In the genomic region with DNA sequence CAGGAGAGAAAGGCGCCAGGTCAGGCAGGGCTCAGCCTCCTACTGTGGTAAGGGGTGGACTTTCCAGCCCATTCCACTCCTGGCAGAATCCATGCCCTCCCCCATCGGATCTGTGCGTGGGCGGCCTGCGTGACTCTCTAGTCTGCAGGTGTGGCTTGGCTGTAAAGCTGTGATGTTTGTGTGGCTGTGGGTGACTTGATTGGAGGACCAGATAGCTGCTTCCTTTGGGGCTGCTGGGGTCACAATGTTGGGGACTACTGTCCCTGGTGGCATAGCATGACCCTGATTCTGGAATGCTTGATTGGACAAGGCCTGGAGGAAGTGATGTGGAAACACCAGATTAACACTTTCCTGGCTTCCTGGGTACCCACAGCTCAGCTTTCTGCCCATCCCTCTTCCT, we compare ENCODE assay signal across 13 mouse cellular contexts. TPM values are rescaled to one million over a fixed set of nuclear protein-coding genes. Genes with fewer than 3 reads are reported as not detected.
DNase-seq lines count a peak whose midpoint lies in the region; ATAC-seq and TF ChIP-seq lines count a peak whose summit lies in the region.
"Had no signal": no experiment of that assay in that cellular context is flagged by ENCODE, and none has a peak within 500 bp of the region (broad histone marks: within the 10 kb centered on the region; RNA-seq: fewer than 3 reads in every experiment).

No protein-coding gene starts in this region.

- H3K9ac ChIP-seq in embryonic facial prominence, embryonic 13.5 days: no peak overlapping the region
- H3K9ac ChIP-seq in hindbrain, embryonic 15.5 days: peak overlapping the region; percentile 86

- no peak for ATAC-seq in embryonic facial prominence, embryonic 13.5 days (ENCODE audit: insufficient number of reproducible peaks, insufficient read depth, low FRiP score, low TSS enrichment, low read depth)
- ATAC-seq in hindbrain, embryonic 15.5 days (ENCODE audit: low FRiP score, low read depth): peak; percentile 10; the same call in 1 of the 2 replicates
- ATAC-seq: Patski had no signal

- H3K79me2 ChIP-seq in myocyte (ENCODE audit: control insufficient read depth, insufficient read depth): no peaks in the 10 kb centered on the region

- no peak overlapping the region for H3K4me3 ChIP-seq in embryonic facial prominence, embryonic 13.5 days
- H3K4me3 ChIP-seq in hindbrain, embryonic 15.5 days: peak overlapping the region; percentile 78
- H3K4me3 ChIP-seq in myocyte: no peak overlapping the region

- H3K4me1 ChIP-seq in embryonic facial prominence, embryonic 13.5 days: peaks cover 5% of the 10 kb centered on the region; the same call in 1 of the 2 replicates
- H3K4me1 ChIP-seq in hindbrain, embryonic 15.5 days (replicated peaks): peaks cover 23% of the 10 kb centered on the region

- no peak for TF ChIP-seq POLR2A in myocyte (IDR thresholded peaks at IDR 0.05; ENCODE audit: insufficient read length, low read depth)

- no peaks in the 10 kb centered on the region for H3K9me3 ChIP-seq in embryonic facial prominence, embryonic 13.5 days
- H3K9me3 ChIP-seq in hindbrain, embryonic 15.5 days: no peaks in the 10 kb centered on the region

- H3K4me2 ChIP-seq in embryonic facial prominence, embryonic 13.5 days: peak overlapping the region; percentile 76
- H3K4me2 ChIP-seq in hindbrain, embryonic 15.5 days: peak overlapping the region; percentile 73
- H3K4me2 ChIP-seq in myocyte (ENCODE audit: low read depth): peak overlapping the region; percentile 34

- no peaks in the 10 kb centered on the region for H3K27me3 ChIP-seq in embryonic facial prominence, embryonic 13.5 days
- no peaks in the 10 kb centered on the region for H3K27me3 ChIP-seq in hindbrain, embryonic 15.5 days
- H3K27me3 ChIP-seq in myocyte (ENCODE audit: control insufficient read depth, insufficient read depth, insufficient read length): peaks cover 8% of the 10 kb centered on the region

- no peak overlapping the region for H3K27ac ChIP-seq in embryonic facial prominence, embryonic 13.5 days
- peak overlapping the region; percentile 89 for H3K27ac ChIP-seq in hindbrain, embryonic 15.5 days (replicated peaks)
- H3K27ac ChIP-seq: gastrocnemius, adult 2 months had no signal

- no peak overlapping the region for H3ac ChIP-seq in myocyte (ENCODE audit: control insufficient read depth, insufficient read length)

- H3K36me3 ChIP-seq in embryonic facial prominence, embryonic 13.5 days: no peaks in the 10 kb centered on the region
- H3K36me3 ChIP-seq in hindbrain, embryonic 15.5 days: no peaks in the 10 kb centered on the region
- H3K36me3 ChIP-seq in myocyte (ENCODE audit: control insufficient read depth, insufficient read depth): no peaks in the 10 kb centered on the region

- WGBS in embryonic facial prominence, embryonic 13.5 days: 33% methylated on average over 5 of the region's 5 CpGs
- WGBS in hindbrain, embryonic 15.5 days: 37% methylated on average over 5 of the region's 5 CpGs

- peak; percentile 63 for DNase-seq in cerebellum, adult 11-12 months
- DNase-seq in cerebellum, adult 11 months: no peak
- no peak for DNase-seq in adrenal gland, adult (ENCODE audit: inconsistent age in 2 of 2, low spot score in 1 of 2)
- DNase-seq in thymus, postnatal 36 days: no peak
- DNase-seq in kidney, adult 11 months: no peak
- DNase-seq: gastrocnemius, adult 2 months had no signal

TF ChIP-seq in myocyte, 11 proteins besides CTCF, POLR2A, EP300 and RAD21:
- TF ChIP-seq TCF3 (IDR thresholded peaks at IDR 0.05; ENCODE audit: insufficient read length, low read depth) (no peak), MAX (IDR thresholded peaks at IDR 0.05; ENCODE audit: low read depth) (no peak), TCF12 (IDR thresholded peaks at IDR 0.05; ENCODE audit: insufficient read depth, poor library complexity, severe bottlenecking) (no peak), E2F4 (IDR thresholded peaks at IDR 0.05; ENCODE audit: insufficient read depth) (no peak), MYOG (IDR thresholded peaks at IDR 0.05; ENCODE audit: control insufficient read depth in 1 of 3, insufficient read depth in 1 of 3, insufficient read length in 2 of 3, low read depth in 2 of 3) (no peak), MYOD1 (IDR thresholded peaks at IDR 0.05; ENCODE audit: control insufficient read depth in 1 of 3, insufficient read length in 2 of 3, low read depth in 2 of 3) (no peak), CEBPB (IDR thresholded peaks at IDR 0.05; ENCODE audit: insufficient read depth, poor library complexity, severe bottlenecking) (no peak), SRF (IDR thresholded peaks at IDR 0.05; ENCODE audit: control insufficient read depth, insufficient read length, low read depth) (no peak), REST (IDR thresholded peaks at IDR 0.05; ENCODE audit: insufficient read depth, insufficient read length) (no peak), POLR2AphosphoS2 (IDR thresholded peaks at IDR 0.05; ENCODE audit: insufficient read length, low read depth) (no peak), USF1 (IDR thresholded peaks at IDR 0.05; ENCODE audit: low read depth) (no peak)

RNA-seq across cellular contexts. Expression of a gene that starts 1.2 kb away (rescaled TPM):
- 1.6 and 1.8 TPM in 2 replicates for polyA plus RNA-seq in embryonic facial prominence, embryonic 13.5 days (2015; fragmentation: Nextera tagmentation; extraction: Ambion mirVana)
- 9.6 and 10.7 TPM in 2 replicates for polyA plus RNA-seq in hindbrain, embryonic 15.5 days (2015; fragmentation: Nextera tagmentation; extraction: Ambion mirVana)
- polyA plus RNA-seq in myocyte (2012; fragmentation: generic; extraction: Trizol): 4.9 TPM

RNA-seq across cellular contexts. Expression of a gene that starts 17.1 kb away (rescaled TPM):
- not detected in 2 replicates for polyA plus RNA-seq in embryonic facial prominence, embryonic 13.5 days (2015; fragmentation: Nextera tagmentation; extraction: Ambion mirVana)
- polyA plus RNA-seq in hindbrain, embryonic 15.5 days (2015; fragmentation: Nextera tagmentation; extraction: Ambion mirVana): 0.12 TPM in 1 of 2 replicates, not detected in the other
- polyA plus RNA-seq in myocyte (2012; fragmentation: generic; extraction: Trizol): not detected
- polyA plus RNA-seq: intestine, embryonic 14.5 days; liver, adult 2 months; Patski; stomach, embryonic 14.5 days had no signal

RNA-seq across cellular contexts. Expression of a gene that starts 25.7 kb away (rescaled TPM):
- 4.4 and 5.8 TPM in 2 replicates for polyA plus RNA-seq in embryonic facial prominence, embryonic 13.5 days (2015; fragmentation: Nextera tagmentation; extraction: Ambion mirVana)
- polyA plus RNA-seq in hindbrain, embryonic 15.5 days (2015; fragmentation: Nextera tagmentation; extraction: Ambion mirVana): 21.0 and 21.4 TPM in 2 replicates
- 0.73 TPM for polyA plus RNA-seq in myocyte (2012; fragmentation: generic; extraction: Trizol)

RNA-seq across cellular contexts. Expression of a gene that starts 44.7 kb away (rescaled TPM):
- polyA plus RNA-seq in embryonic facial prominence, embryonic 13.5 days (2015; fragmentation: Nextera tagmentation; extraction: Ambion mirVana): 0.86 and 1.1 TPM in 2 replicates
- polyA plus RNA-seq in hindbrain, embryonic 15.5 days (2015; fragmentation: Nextera tagmentation; extraction: Ambion mirVana): 0.41 TPM in 1 of 2 replicates, not detected in the other
- 0.12 TPM for polyA plus RNA-seq in myocyte (2012; fragmentation: generic; extraction: Trizol)

RNA-seq across cellular contexts. Expression of a gene that starts 44.8 kb away (rescaled TPM):
- 255 and 265 TPM in 2 replicates for polyA plus RNA-seq in embryonic facial prominence, embryonic 13.5 days (2015; fragmentation: Nextera tagmentation; extraction: Ambion mirVana)
- 129 and 138 TPM in 2 replicates for polyA plus RNA-seq in hindbrain, embryonic 15.5 days (2015; fragmentation: Nextera tagmentation; extraction: Ambion mirVana)
- 244 TPM for polyA plus RNA-seq in myocyte (2012; fragmentation: generic; extraction: Trizol)
